Mouse (Mus musculus) bone marrow, adult 2 months (tissue): ENCODE measurements around the gene Acaca. TPM values are rescaled to one million over a fixed set of nuclear protein-coding genes. Genes with fewer than 3 reads are reported as not detected.

ENCODE experiments used
- H3K27ac ChIP-seq: fragments of 200-500 bp; 2 replicates; pipeline ENCODE4 v1.5.1; 2012; ENCODE audit warnings: low read depth, mild to moderate bottlenecking, control low read depth, inconsistent platforms, low read length; ENCODE audit not compliant: control insufficient read depth, poor library complexity, insufficient read depth
- H3K4me1 ChIP-seq: fragments of 200-500 bp; 2 replicates; pipeline ENCODE4 v1.6.1; 2011; ENCODE audit warnings: low read length; ENCODE audit not compliant: control insufficient read depth, insufficient read depth
- H3K4me3 ChIP-seq: fragments of 200-500 bp; replicated peaks from 2 replicates; pipeline ENCODE3; 2011; ENCODE audit warnings: mild to moderate bottlenecking, low read depth, low read length, control low read depth; ENCODE audit not compliant: control insufficient read depth
- CTCF ChIP-seq: fragments of 200-500 bp; IDR thresholded peaks from 2 replicates; pipeline ENCODE4 v1.5.1; 2011; ENCODE audit warnings: low read length, control low read depth; ENCODE audit not compliant: control insufficient read depth, insufficient read depth
- POLR2A ChIP-seq: fragments of 200-500 bp; IDR thresholded peaks from 2 replicates; pipeline ENCODE4 v1.6.1; 2011; ENCODE audit warnings: low read depth, mild to moderate bottlenecking, control low read depth, low read length, borderline replicate concordance; ENCODE audit not compliant: control insufficient read depth
- WGBS: fragments of 180-500 bp; shearing (Covaris S2); methylation state at CpG from one replicate; pipeline ENCODE4 v1.1.7; 2018; 5-methylcytosine and 5-hydroxymethylcytosine counted together
- polyA plus RNA-seq: library from polyadenylated mRNA; stranded (reverse); fragments of >200 nt; gene quantifications from 2 replicates; pipeline ENCODE4 v1.2.4, GENCODE M21; 2011; ENCODE audit warnings: low replicate concordance; ENCODE audit not compliant: missing spikeins, insufficient read depth, insufficient read length

Gene Acaca
- polyA plus RNA-seq, 1 experiment: 5.5 TPM

DNA sequence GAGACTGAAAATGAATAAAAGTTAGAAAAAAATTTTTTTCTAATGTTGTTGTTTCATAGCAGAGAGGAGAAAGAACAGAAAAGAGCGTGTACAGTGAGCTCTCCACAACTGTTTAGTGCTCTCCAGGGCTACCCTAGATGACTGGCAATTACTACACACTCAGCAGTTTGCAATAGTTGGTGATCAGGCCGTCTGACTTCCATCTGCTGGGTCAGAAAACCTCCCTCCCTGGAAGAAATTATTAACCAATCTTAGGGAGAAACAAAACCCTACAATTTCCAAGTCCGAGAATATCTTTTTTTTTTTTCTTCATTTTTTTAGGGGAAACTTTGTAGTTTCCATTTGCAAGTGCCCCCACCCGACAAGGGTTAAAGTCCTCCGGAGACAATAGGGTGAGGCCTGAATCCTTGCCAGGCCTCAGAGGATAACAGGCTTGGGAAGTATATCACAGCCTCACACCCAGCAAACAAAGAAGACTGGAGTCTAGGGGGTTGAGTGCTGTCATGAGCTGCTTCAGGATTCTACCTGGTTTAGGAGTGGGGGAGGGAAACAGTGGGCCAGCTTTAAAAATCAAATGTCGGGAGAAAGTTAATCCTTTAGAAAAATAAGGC, 233.3 kb downstream of the Acaca start:
- H3K27ac ChIP-seq: no peak overlapping the region
- H3K4me3 ChIP-seq: no peak overlapping the region
- TF ChIP-seq POLR2A (no peak), CTCF (no peak)
- 76% methylated on average over 6 of the region's 6 CpGs for WGBS
- no peaks in the 10 kb centered on the region for H3K4me1 ChIP-seq

DNA sequence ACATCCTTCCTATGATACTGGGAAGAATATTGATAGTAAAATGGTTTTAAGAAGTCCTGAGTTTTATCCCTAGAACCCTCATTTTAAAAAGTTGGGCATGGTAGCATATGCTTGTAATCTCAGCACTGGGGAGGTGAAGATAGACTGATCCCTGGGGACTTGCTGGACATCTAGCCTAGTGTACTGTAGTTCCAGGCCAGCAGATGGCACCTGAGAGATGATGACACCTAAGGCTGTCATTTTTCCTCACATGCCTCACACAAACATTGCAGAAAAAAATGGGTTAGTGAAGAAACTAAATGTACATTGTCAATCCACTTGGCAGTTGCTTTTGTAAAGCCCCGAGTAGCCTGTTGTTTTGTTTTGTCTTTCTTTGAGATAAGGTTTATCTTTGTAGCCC, 235.8 kb downstream of the Acaca start:
- no peaks in the 10 kb centered on the region for H3K4me1 ChIP-seq
- no peak overlapping the region for H3K27ac ChIP-seq
- no peak overlapping the region for H3K4me3 ChIP-seq
- TF ChIP-seq CTCF: no peak
- TF ChIP-seq POLR2A: no peak
- 59% methylated on average over 1 of the region's 1 CpGs for WGBS

DNA sequence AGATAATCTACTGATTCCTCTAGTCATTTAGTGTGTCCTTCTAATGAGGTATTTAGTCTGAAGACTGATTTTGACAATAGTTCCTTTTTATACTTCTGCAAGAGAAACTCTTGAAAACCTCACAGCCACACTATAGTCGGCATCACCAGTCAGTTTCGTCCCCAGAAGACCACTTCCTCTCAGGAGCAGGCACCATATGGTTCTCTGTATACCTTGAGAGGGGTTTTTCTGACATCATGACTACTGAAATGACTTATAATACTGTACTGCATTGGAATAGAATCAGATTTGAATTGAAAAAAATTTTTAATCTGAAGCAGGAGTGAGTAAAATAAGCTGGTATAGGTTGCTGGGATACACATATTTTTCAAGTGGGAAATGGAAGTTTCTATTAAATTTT, 239.4 kb downstream of the Acaca start:
- H3K4me3 ChIP-seq: no peak overlapping the region
- WGBS: 42% methylated on average over 2 of the region's 2 CpGs
- no peak overlapping the region for H3K27ac ChIP-seq
- TF ChIP-seq POLR2A: no peak
- TF ChIP-seq CTCF: no peak
- H3K4me1 ChIP-seq: no peaks in the 10 kb centered on the region

DNA sequence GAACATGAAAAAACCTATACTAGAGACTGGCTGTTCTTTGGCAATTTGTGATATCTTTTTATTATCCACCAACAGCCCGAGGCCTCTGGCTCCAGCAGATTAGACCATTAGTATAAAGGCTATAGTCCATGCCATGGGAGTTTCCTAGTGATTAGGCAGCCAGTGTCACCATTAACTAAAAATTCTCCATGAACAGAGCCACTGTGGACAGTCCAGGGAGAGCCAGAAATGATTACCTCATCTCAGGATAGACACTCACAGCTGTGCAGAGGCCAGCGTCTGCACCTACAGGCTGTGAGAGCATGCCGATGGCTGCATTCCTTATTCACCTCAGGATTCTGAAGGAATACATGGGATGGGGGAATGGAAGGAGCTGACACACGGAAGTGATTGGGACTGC, 243.7 kb downstream of the Acaca start:
- Histone ChIP-seq H3K27ac (no peak overlapping the region), H3K4me3 (no peak overlapping the region), H3K4me1 (no peaks in the 10 kb centered on the region)
- no peak for TF ChIP-seq CTCF
- no peak for TF ChIP-seq POLR2A
- WGBS: 88% methylated on average over 4 of the region's 4 CpGs

DNA sequence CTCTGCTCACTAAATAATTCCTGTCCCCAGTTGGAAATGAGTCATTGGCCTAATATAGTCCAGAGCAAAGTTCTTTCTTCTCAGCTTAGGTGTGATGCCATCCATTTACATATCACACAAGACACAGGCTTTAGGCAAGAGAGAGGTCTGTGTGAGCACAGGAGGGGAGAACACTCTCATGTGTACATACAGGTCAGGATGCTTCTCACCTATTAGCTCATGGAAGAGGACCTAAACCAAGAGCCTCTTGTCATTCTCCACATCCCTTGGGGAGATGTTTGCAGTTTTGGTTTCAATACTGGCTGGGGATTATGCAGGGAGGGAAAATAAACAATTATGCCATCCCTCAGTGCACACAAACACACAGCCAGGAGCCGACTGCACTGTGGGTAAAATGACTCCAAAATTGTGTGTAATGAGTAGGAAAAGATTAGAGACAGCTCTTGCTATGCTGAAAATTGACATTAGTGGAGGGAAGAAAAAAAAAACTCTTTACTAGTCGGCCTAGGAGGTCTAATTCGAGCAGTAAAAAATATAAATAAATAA, 246.6 kb downstream of the Acaca start:
- WGBS: 80% methylated on average over 3 of the region's 3 CpGs
- Histone ChIP-seq H3K27ac (no peak overlapping the region), H3K4me3 (no peak overlapping the region), H3K4me1 (no peaks in the 10 kb centered on the region)
- no peak for TF ChIP-seq CTCF

DNA sequence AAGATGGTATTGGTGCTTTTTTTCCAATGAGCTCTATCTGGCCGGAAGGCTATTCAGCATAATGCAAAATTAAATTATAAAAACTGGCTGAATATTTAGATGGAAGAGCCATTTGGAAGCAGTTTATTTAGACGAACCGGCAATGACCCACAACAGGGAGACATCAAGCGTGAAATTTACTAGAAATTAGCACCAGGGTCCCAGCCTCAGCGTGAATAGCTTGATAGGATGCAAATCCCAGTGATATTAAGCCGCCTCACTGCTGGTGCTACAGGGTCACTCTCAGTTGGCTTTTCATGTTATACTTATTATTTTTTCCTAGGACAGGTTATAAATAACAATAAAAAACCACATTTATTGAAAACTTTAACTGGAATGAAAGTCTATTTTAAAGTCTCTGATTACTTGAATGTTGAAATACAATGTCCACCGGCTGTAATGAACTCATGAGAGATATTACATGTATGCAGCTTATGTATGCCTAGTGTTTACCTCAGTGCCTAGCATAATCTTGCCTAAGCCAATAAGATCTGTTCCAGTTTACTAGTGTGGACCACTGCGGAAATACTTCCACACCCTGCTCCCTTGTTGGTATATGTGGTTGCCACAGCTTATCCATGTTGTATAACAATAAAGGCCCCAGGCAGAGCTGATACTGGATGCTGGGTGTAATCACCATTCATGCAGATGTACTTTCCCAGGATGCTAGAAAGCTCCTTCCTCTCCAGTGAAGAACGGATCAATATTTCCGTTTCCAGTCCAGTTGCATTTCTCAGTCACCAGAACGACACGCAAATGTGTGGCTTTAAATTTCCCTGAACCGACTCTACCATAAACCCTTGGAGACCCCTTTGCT, 247.3 kb downstream of the Acaca start:
- no peak overlapping the region for H3K27ac ChIP-seq
- no peak overlapping the region for H3K4me3 ChIP-seq
- 91% methylated on average over 13 of the region's 13 CpGs for WGBS
- no peaks in the 10 kb centered on the region for H3K4me1 ChIP-seq
- TF ChIP-seq POLR2A: no peak
- TF ChIP-seq CTCF: no peak

DNA sequence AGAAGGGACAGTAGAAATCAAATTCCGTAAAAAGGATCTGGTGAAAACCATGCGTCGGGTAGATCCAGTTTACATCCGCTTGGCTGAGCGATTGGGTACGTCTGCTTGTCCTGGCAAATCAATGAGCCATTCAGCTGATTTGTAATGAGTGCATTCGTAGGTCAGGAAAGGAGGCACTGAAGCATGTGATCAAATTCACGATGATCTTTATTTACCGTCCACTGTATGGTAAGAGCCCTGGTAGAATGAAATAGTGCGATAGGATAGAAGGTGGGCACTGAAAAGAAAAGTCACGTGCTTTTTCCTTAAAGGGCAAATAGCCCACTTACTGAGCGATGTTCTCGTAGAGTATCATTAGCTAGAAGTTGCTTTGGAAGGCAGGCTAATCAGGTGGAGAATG, 253.0 kb downstream of the Acaca start:
- Histone ChIP-seq H3K4me1 (no peaks in the 10 kb centered on the region), H3K27ac (no peak overlapping the region), H3K4me3 (no peak overlapping the region)
- 92% methylated on average over 13 of the region's 13 CpGs for WGBS
- TF ChIP-seq CTCF: no peak
- no peak for TF ChIP-seq POLR2A

DNA sequence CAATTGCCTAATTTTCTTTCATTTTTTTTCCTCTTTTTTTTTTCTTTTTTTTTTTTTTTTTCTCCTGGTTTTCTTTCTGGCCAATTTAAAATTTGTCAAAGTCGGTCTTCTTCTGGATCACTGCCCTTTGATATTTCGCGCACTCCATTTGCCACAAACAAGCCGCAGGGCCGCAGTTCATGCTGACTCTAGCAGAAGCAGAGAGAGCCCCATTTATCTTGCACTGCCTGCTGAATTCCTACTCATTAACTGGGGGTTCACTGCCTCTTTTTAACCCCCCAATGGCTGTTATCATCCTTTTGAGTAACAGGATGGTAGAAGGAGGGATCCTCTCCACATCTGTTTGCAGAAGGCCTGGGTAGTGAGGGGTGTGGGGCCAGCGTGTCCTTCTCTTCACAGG, 254.4 kb downstream of the Acaca start:
- WGBS: 94% methylated on average over 6 of the region's 6 CpGs
- Histone ChIP-seq H3K4me1 (no peaks in the 10 kb centered on the region), H3K4me3 (no peak overlapping the region), H3K27ac (no peak overlapping the region)
- TF ChIP-seq CTCF: no peak
- no peak for TF ChIP-seq POLR2A
